Mouse (Mus musculus) gastrocnemius, postnatal 14 days (tissue): ENCODE data around the gene Gpr35. TPM values are rescaled to one million over a fixed set of nuclear protein-coding genes. Genes with fewer than 3 reads are reported as not detected.

Experiments used
- DNase-seq: peaks from one replicate; pipeline ENCODE4 v3.0.0; 2021; ENCODE audit warnings: mixed read lengths
- intact Hi-C: fragments of 180-260 bp; cut with DNase I; formaldehyde crosslinking; loops from one replicate; pipeline ENCODE4 v1.15.1; 2025; ENCODE audit warnings: low total_unique reads
- total RNA-seq, 2 experiments: library from RNA; stranded (reverse); gene quantifications; 2 replicates each; pipeline ENCODE4 v1.2.3; 2021

Gpr35 gene
- total RNA-seq, 2 experiments from 2014 or later = 0.16 to 0.43 TPM

- intact Hi-C loops = no loop called here
Measured at GRCm38 (mm10) chr1:93029387-93029786, 78.7 kb downstream of the Gpr35 start.

GRCm38 (mm10) chr1:93030060-93030459, 79.4 kb downstream of the Gpr35 start:
- no peak for DNase-seq
- intact Hi-C loops = no loop called here

More at GRCm38 (mm10) chr1:93029387-93029786, 78.7 kb downstream of the Gpr35 start:
- no peak for DNase-seq

DNA sequence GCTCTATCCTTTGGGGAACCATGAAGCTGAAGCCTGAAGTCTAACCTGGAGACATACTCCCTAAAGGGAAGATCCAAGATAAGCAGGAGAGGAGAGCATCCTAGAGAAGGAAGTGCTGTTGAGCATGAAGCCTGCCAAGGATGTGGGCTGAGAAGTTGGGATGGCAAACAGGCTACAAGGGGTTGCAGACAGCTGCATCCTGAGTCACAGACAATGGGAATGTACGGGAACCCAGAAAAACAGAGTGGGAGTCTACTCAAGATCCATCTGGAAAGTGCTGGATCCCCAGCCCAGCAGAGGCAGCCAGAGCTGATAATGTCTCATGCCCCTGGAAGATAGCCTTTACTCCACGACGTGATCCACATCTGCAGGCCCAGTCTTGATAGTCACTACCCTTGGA, 80.5 kb downstream of the Gpr35 start:
- DNase-seq = no peak
- intact Hi-C loops = no loop called here

DNA sequence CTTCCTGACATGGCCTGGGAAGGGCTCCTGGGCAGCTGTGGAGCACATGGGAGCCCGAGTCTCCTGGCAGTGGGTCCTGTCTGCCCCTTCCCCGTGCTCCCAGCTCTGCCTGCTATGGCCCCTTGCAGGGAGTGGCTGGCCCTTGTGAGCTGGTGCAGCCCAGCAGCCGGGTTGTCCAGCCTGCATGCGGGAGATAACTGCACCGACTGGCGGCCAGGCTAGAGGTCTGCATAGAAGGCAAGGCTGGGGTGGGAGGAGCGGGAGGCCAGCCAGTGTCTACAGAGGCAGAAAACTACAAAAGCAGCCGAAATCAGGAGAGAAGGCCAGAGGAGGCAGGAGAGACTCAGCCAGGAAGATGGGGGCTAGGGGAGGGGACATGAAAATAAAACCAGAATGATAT, 83.3 kb downstream of the Gpr35 start:
- intact Hi-C loops = no loop called here
- DNase-seq = no peak

- DNase-seq = no peak
- intact Hi-C loops = no loop called here
Measured at GRCm38 (mm10) chr1:93035981-93036380, 85.3 kb downstream of the Gpr35 start.

Other genes starting within 250 kb of the Gpr35 start
- 100 to 1,000 TPM; 239 to 251 TPM for gene Gpc1, start 119.2 kb upstream of the Gpr35 start, total RNA-seq
- gene Ankmy1, start 48.0 kb upstream of the Gpr35 start, total RNA-seq = under 1 TPM; 0.14 to 0.22 TPM
- 10 to 100 TPM; 25.7 to 26.0 TPM for gene Dusp28, start 43.9 kb upstream of the Gpr35 start, total RNA-seq
- 10 to 100 TPM; 57.0 to 60.7 TPM for gene Rnpepl1, start 40.1 kb upstream of the Gpr35 start, total RNA-seq
- gene Capn10, start 16.5 kb upstream of the Gpr35 start, total RNA-seq = 1 to 10 TPM; 4.1 to 4.7 TPM
- not detected for gene Aqp12, start 55.5 kb downstream of the Gpr35 start, total RNA-seq
- gene Kif1a, start 151.1 kb downstream of the Gpr35 start, total RNA-seq = 1 to 10 TPM; 1.4 to 5.7 TPM
- gene Agxt, start 184.4 kb downstream of the Gpr35 start, total RNA-seq = not detected
- not detected for gene 2310007B03Rik, start 210.1 kb downstream of the Gpr35 start, total RNA-seq
- gene Crocc2, start 217.9 kb downstream of the Gpr35 start, total RNA-seq = not detected